Mouse (Mus musculus): ENCODE data around the gene Pla2g12a.

DNA sequence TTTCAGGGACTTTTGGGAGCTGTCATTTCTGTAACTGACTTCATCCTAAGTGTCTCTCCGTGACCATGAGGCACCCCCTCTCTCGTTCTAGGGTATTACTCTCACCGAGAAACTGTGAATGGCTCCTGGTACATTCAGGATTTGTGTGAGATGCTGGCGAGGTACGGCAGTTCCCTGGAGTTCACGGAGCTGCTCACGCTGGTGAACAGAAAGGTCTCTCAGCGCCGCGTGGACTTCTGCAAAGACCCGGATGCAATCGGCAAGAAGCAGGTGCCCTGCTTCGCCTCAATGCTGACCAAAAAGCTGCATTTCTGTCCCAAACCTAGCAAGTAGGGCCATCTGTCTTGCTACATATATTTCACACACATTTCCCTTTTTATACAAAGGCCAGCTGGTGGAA is 34.8 kb downstream of the Pla2g12a start:
- TF ChIP-seq CTCF (IDR thresholded peaks at IDR 0.05; ENCODE audit: insufficient read depth, low read depth, low read length) (no peak), POLR2A (IDR thresholded peaks at IDR 0.05; ENCODE audit: insufficient read depth, low read depth, low read length) (no peak)
